Mouse (Mus musculus) hindbrain, embryonic 12.5 days (tissue): ENCODE measurements around the gene Mrps10. TPM values are rescaled to one million over a fixed set of nuclear protein-coding genes. Genes with fewer than 3 reads are reported as not detected.
A peak's percentile ranks its signal among the peaks of the same experiment; 100 is the strongest.

ENCODE experiments used
- ATAC-seq: fragments of 200-750 bp; cut with Nextera tagmentation; 2 replicates; pipeline ENCODE4 v1.8.0; 2017; ENCODE audit warnings: moderate TSS enrichment; ENCODE audit not compliant: low FRiP score
- H3K27ac ChIP-seq: fragments of 300-500 bp; sonication (generic); 2 replicates; pipeline ENCODE4 v1.5.1; 2016; ENCODE audit warnings: mild to moderate bottlenecking
- H3K27me3 ChIP-seq: fragments of 300-500 bp; sonication (generic); 2 replicates; pipeline ENCODE4 v1.6.1; 2016; ENCODE audit warnings: mild to moderate bottlenecking
- H3K36me3 ChIP-seq: fragments of 300-500 bp; sonication (generic); 2 replicates; pipeline ENCODE4 v1.6.1; 2016; ENCODE audit warnings: mild to moderate bottlenecking
- H3K4me1 ChIP-seq: fragments of 300-500 bp; sonication (generic); 2 replicates; pipeline ENCODE4 v1.6.1; 2016
- H3K4me2 ChIP-seq: fragments of 300-500 bp; sonication (generic); replicated peaks from 2 replicates; pipeline ENCODE4 v1.6.1; 2016; ENCODE audit warnings: mild to moderate bottlenecking
- H3K4me3 ChIP-seq: fragments of 300-500 bp; sonication (generic); 2 replicates; pipeline ENCODE4 v1.5.1; 2016; ENCODE audit warnings: mild to moderate bottlenecking
- H3K9ac ChIP-seq: fragments of 300-500 bp; sonication (generic); 2 replicates; pipeline ENCODE4 v1.6.1; 2016; ENCODE audit warnings: mild to moderate bottlenecking, moderate library complexity
- H3K9me3 ChIP-seq: fragments of 300-500 bp; sonication (generic); replicated peaks from 2 replicates; pipeline ENCODE4 v1.6.1; 2016; ENCODE audit warnings: mild to moderate bottlenecking
- WGBS: fragments of 180-500 bp; shearing (Covaris S2); methylation state at CpG from one replicate; pipeline ENCODE4 v1.1.7; 2016; 5-methylcytosine and 5-hydroxymethylcytosine counted together
- polyA plus RNA-seq: library from polyadenylated mRNA; unstranded; fragments of >200 nt; fragmentation: Nextera tagmentation; extraction: Ambion mirVana; gene quantifications from 2 replicates; pipeline ENCODE4 v1.2.1, GENCODE M21; 2016

Gene Mrps10
- polyA plus RNA-seq, 1 experiment from 2014 or later = 69.3 TPM

GRCm38 (mm10) chr17:47333409-47333808 lies 35.3 kb upstream of the Mrps10 start:
- no peak overlapping the region for H3K9ac ChIP-seq
- H3K9me3 ChIP-seq = no peaks in the 10 kb centered on the region
- H3K27ac ChIP-seq = no peak overlapping the region
- 53% methylated on average over 2 of the region's 2 CpGs for WGBS
- 0 out of 2 replicates have a peak, but pooled peaks cover 2% of the 10 kb centered on the region for H3K4me1 ChIP-seq
- H3K4me3 ChIP-seq = no peak overlapping the region
- H3K36me3 ChIP-seq = peaks cover 56% of the 10 kb centered on the region
- no peaks in the 10 kb centered on the region for H3K27me3 ChIP-seq
- ATAC-seq = no peak
- H3K4me2 ChIP-seq = no peak overlapping the region

GRCm38 (mm10) chr17:47343121-47343520 lies 25.6 kb upstream of the Mrps10 start:
- Histone ChIP-seq H3K4me3 (no peak overlapping the region), H3K4me1 (no peaks in the 10 kb centered on the region), H3K4me2 (no peak overlapping the region), H3K36me3 (peaks cover 88% of the 10 kb centered on the region), H3K9me3 (peaks cover 7% of the 10 kb centered on the region), H3K27me3 (no peaks in the 10 kb centered on the region), H3K27ac (no peak overlapping the region), H3K9ac (no peak overlapping the region)
- ATAC-seq = no peak
- 88% methylated on average over 2 of the region's 2 CpGs for WGBS

- Histone ChIP-seq H3K9me3 (peaks cover 30% of the 10 kb centered on the region), H3K4me3 (no peak overlapping the region), H3K9ac (no peak overlapping the region), H3K27me3 (no peaks in the 10 kb centered on the region), H3K36me3 (peaks cover 92% of the 10 kb centered on the region), H3K27ac (no peak overlapping the region), H3K4me2 (no peak overlapping the region), H3K4me1 (no peaks in the 10 kb centered on the region)
- ATAC-seq = no peak
- WGBS = 91% methylated on average over 3 of the region's 3 CpGs
Measured at GRCm38 (mm10) chr17:47349721-47350319, 18.9 kb upstream of the Mrps10 start.

- H3K27ac ChIP-seq = no peak overlapping the region
- no peak overlapping the region for H3K4me3 ChIP-seq
- WGBS = 40% methylated on average over 6 of the region's 6 CpGs
- no peak overlapping the region for H3K4me2 ChIP-seq
- H3K9me3 ChIP-seq = no peaks in the 10 kb centered on the region
- H3K9ac ChIP-seq = no peak overlapping the region
- no peaks in the 10 kb centered on the region for H3K4me1 ChIP-seq
- H3K36me3 ChIP-seq = peaks cover 47% of the 10 kb centered on the region
- no peak for ATAC-seq
- no peaks in the 10 kb centered on the region for H3K27me3 ChIP-seq
Measured at GRCm38 (mm10) chr17:47359964-47360363, 8.7 kb upstream of the Mrps10 start.

GRCm38 (mm10) chr17:47361343-47361742 lies 7.3 kb upstream of the Mrps10 start:
- Histone ChIP-seq H3K27ac (no peak overlapping the region), H3K9ac (no peak overlapping the region), H3K4me1 (no peaks in the 10 kb centered on the region), H3K36me3 (peaks cover 34% of the 10 kb centered on the region), H3K27me3 (peaks cover 6% of the 10 kb centered on the region), H3K4me3 (no peak overlapping the region), H3K9me3 (no peaks in the 10 kb centered on the region), H3K4me2 (no peak overlapping the region)
- 81% methylated on average over 11 of the region's 11 CpGs for WGBS
- no peak for ATAC-seq

GRCm38 (mm10) chr17:47369087-47369443 lies 378 bp downstream of the Mrps10 start:
- WGBS = under 1% methylated on average over 20 of the region's 20 CpGs
- peak overlapping the region; percentile 60 for H3K4me3 ChIP-seq
- peak overlapping the region; percentile 68 for H3K27ac ChIP-seq
- H3K9ac ChIP-seq = peak overlapping the region; percentile 60
- H3K9me3 ChIP-seq = no peaks in the 10 kb centered on the region
- peaks cover 20% of the 10 kb centered on the region for H3K27me3 ChIP-seq
- ATAC-seq = peak; percentile 74
- peaks cover 18% of the 10 kb centered on the region for H3K36me3 ChIP-seq
- peak overlapping the region; percentile 84 for H3K4me2 ChIP-seq
- H3K4me1 ChIP-seq = peaks cover 8% of the 10 kb centered on the region

- Histone ChIP-seq H3K9ac (no peak overlapping the region), H3K27me3 (peaks cover 13% of the 10 kb centered on the region), H3K4me1 (peaks cover 8% of the 10 kb centered on the region), H3K36me3 (peaks cover 40% of the 10 kb centered on the region), H3K9me3 (no peaks in the 10 kb centered on the region), H3K4me2 (no peak overlapping the region), H3K4me3 (no peak overlapping the region), H3K27ac (no peak overlapping the region)
- no peak for ATAC-seq
- WGBS = 11% methylated on average over 4 of the region's 4 CpGs
Measured at GRCm38 (mm10) chr17:47371451-47371850, 2.8 kb downstream of the Mrps10 start.

- 86% methylated on average over 6 of the region's 6 CpGs for WGBS
- Histone ChIP-seq H3K4me1 (peaks cover 8% of the 10 kb centered on the region), H3K4me2 (no peak overlapping the region), H3K4me3 (no peak overlapping the region), H3K9me3 (no peaks in the 10 kb centered on the region), H3K27me3 (no peaks in the 10 kb centered on the region), H3K36me3 (peaks cover 63% of the 10 kb centered on the region), H3K27ac (no peak overlapping the region), H3K9ac (no peak overlapping the region)
- ATAC-seq = no peak
Measured at GRCm38 (mm10) chr17:47373991-47374390, 5.3 kb downstream of the Mrps10 start.

GRCm38 (mm10) chr17:47376779-47377280 lies 8.1 kb downstream of the Mrps10 start:
- 89% methylated on average over 6 of the region's 6 CpGs for WGBS
- no peak for ATAC-seq
- Histone ChIP-seq H3K4me1 (no peaks in the 10 kb centered on the region), H3K9ac (no peak overlapping the region), H3K27me3 (no peaks in the 10 kb centered on the region), H3K27ac (no peak overlapping the region), H3K4me3 (no peak overlapping the region), H3K36me3 (peaks cover 90% of the 10 kb centered on the region), H3K4me2 (no peak overlapping the region), H3K9me3 (no peaks in the 10 kb centered on the region)

- Histone ChIP-seq H3K9me3 (no peaks in the 10 kb centered on the region), H3K27me3 (no peaks in the 10 kb centered on the region), H3K4me3 (no peak overlapping the region), H3K9ac (no peak overlapping the region), H3K27ac (no peak overlapping the region), H3K4me1 (no peaks in the 10 kb centered on the region), H3K4me2 (no peak overlapping the region), H3K36me3 (peaks cover 82% of the 10 kb centered on the region)
- no peak for ATAC-seq
- WGBS = 84% methylated on average over 15 of the region's 15 CpGs
Measured at GRCm38 (mm10) chr17:47378133-47378532, 9.4 kb downstream of the Mrps10 start.

- no peaks in the 10 kb centered on the region for H3K4me1 ChIP-seq
- H3K4me3 ChIP-seq = no peak overlapping the region
- no peak overlapping the region for H3K9ac ChIP-seq
- peaks cover 7% of the 10 kb centered on the region; the same call in 1 of the 2 replicates for H3K9me3 ChIP-seq
- peaks cover 50% of the 10 kb centered on the region for H3K36me3 ChIP-seq
- no peaks in the 10 kb centered on the region for H3K27me3 ChIP-seq
- H3K4me2 ChIP-seq = no peak overlapping the region
- WGBS = 73% methylated on average over 11 of the region's 11 CpGs
- ATAC-seq = no peak
- H3K27ac ChIP-seq = no peak overlapping the region
Measured at GRCm38 (mm10) chr17:47381917-47382316, 13.2 kb downstream of the Mrps10 start.

GRCm38 (mm10) chr17:47383266-47383665 lies 14.6 kb downstream of the Mrps10 start:
- H3K9ac ChIP-seq = no peak overlapping the region
- H3K9me3 ChIP-seq = peaks cover 7% of the 10 kb centered on the region; the same call in 1 of the 2 replicates
- H3K36me3 ChIP-seq = peaks cover 37% of the 10 kb centered on the region
- 88% methylated on average over 4 of the region's 4 CpGs for WGBS
- no peak for ATAC-seq
- H3K4me3 ChIP-seq = no peak overlapping the region
- no peak overlapping the region for H3K27ac ChIP-seq
- H3K4me2 ChIP-seq = no peak overlapping the region
- no peaks in the 10 kb centered on the region for H3K4me1 ChIP-seq
- no peaks in the 10 kb centered on the region for H3K27me3 ChIP-seq

GRCm38 (mm10) chr17:47384064-47384463 lies 15.4 kb downstream of the Mrps10 start:
- Histone ChIP-seq H3K27ac (no peak overlapping the region), H3K4me2 (no peak overlapping the region), H3K36me3 (peaks cover 31% of the 10 kb centered on the region), H3K9ac (no peak overlapping the region), H3K4me1 (no peaks in the 10 kb centered on the region), H3K9me3 (peaks cover 7% of the 10 kb centered on the region; the same call in 1 of the 2 replicates), H3K27me3 (no peaks in the 10 kb centered on the region), H3K4me3 (no peak overlapping the region)
- WGBS = 83% methylated on average over 3 of the region's 3 CpGs
- ATAC-seq = no peak
